Mouse (Mus musculus): ENCODE measurements around the gene Dok3. TPM values are rescaled to one million over a fixed set of nuclear protein-coding genes. Genes with fewer than 3 reads are reported as not detected.
A peak's percentile ranks its signal among the peaks of the same experiment; 100 is the strongest.

Gene Dok3
- polyA plus RNA-seq, 1 experiment: 15.9 TPM

DNA sequence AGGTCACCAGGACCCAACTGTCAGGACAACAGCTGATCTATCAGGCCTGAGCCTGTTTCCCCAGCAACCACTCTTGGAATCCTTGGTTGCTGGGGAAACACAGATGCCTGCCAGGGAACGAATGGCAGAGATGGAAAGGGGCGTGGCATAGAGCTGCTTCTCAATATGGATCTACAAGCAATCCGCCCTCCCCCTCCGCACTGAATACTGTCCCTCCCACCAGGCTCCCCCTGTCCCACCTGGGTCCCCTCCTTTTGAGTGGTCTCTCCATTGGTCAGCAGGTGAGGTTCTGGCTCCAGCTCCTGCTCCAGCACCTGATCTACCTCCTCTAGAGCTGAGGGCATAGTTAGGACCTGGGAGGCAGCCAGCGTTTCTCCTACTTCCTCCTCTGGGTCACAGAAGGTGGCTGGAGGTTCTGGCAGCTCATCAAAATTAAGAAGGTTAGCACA, 54.5 kb downstream of the Dok3 start:
- TF ChIP-seq CTCF (IDR thresholded peaks at IDR 0.05; ENCODE audit: borderline replicate concordance, extremely low read depth, insufficient read depth, insufficient read length): no peak
- TF ChIP-seq POLR2A (IDR thresholded peaks at IDR 0.05; ENCODE audit: borderline replicate concordance, extremely low read depth, insufficient read depth, insufficient read length, poor library complexity, severe bottlenecking): no peak
- DNase-seq (ENCODE audit: low read depth): peak; percentile 96

DNA sequence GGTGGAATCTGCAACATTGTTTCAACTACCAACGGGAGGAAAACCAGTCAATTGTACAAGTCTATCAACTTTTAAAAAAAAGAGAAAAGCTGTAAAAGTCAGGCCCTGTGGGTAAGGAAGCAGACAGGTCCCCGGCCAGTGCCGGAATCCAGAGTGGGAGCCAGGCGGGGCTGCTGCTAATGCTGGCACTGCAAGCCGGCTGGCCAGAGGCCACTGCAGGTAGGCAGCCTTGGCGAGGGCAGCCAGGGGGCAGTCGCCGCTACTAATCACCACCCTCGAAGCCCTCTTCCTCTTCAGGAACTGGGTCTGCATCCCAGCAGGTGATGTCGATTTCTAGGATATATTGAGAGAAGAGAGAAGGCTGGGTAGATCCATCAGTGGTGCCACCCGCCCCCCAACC, 55.1 kb downstream of the Dok3 start:
- TF ChIP-seq CTCF (IDR thresholded peaks at IDR 0.05; ENCODE audit: borderline replicate concordance, extremely low read depth, insufficient read depth, insufficient read length) (peak; percentile 16; the same call in 1 of the 2 replicates), POLR2A (IDR thresholded peaks at IDR 0.05; ENCODE audit: borderline replicate concordance, extremely low read depth, insufficient read depth, insufficient read length, poor library complexity, severe bottlenecking) (no peak)
- peak; percentile 34 for DNase-seq (ENCODE audit: low read depth)

Other genes with a start within 250 kb of the Dok3 start
- 237 and 255 TPM in 2 replicates for gene Prelid1, start 208.8 kb downstream of the Dok3 start, polyA plus RNA-seq (2012; rRNA removed)
- gene Rab24, start 207.3 kb downstream of the Dok3 start, polyA plus RNA-seq (2012; rRNA removed): 113 and 173 TPM in 2 replicates
- 22.3 and 48.5 TPM in 2 replicates for gene Mxd3, start 199.5 kb downstream of the Dok3 start, polyA plus RNA-seq (2012; rRNA removed)
- gene Lman2, start 166.5 kb downstream of the Dok3 start, polyA plus RNA-seq (2012; rRNA removed): 61.7 and 66.2 TPM in 2 replicates
- 0.51 and 0.69 TPM in 2 replicates for gene Rgs14, start 159.6 kb downstream of the Dok3 start, polyA plus RNA-seq (2012; rRNA removed)
- gene Slc34a1, start 131.1 kb downstream of the Dok3 start, polyA plus RNA-seq (2012; rRNA removed): 0.06 and 0.10 TPM in 2 replicates
- gene Pfn3, start 114.1 kb downstream of the Dok3 start, polyA plus RNA-seq (2012; rRNA removed): 0.51 and 0.66 TPM in 2 replicates
- 0.13 and 0.26 TPM in 2 replicates for gene F12, start 102.5 kb downstream of the Dok3 start, polyA plus RNA-seq (2012; rRNA removed)
- 79.6 and 92.1 TPM in 2 replicates for gene Grk6, start 84.2 kb downstream of the Dok3 start, polyA plus RNA-seq (2012; rRNA removed)
- gene Prr7, start 65.0 kb downstream of the Dok3 start, polyA plus RNA-seq (2012; rRNA removed): 75.5 and 77.4 TPM in 2 replicates
- 809 and 867 TPM in 2 replicates for gene Dbn1, start 41.2 kb downstream of the Dok3 start, polyA plus RNA-seq (2012; rRNA removed)
- 118 and 126 TPM in 2 replicates for gene Pdlim7, start 15.6 kb downstream of the Dok3 start, polyA plus RNA-seq (2012; rRNA removed)
- 92.4 and 109 TPM in 2 replicates for gene Ddx41, start 7.4 kb upstream of the Dok3 start, polyA plus RNA-seq (2012; rRNA removed)
- 161 and 190 TPM in 2 replicates for gene Fam193b, start 41.8 kb upstream of the Dok3 start, polyA plus RNA-seq (2012; rRNA removed)
- gene Tmed9, start 44.4 kb upstream of the Dok3 start, polyA plus RNA-seq (2012; rRNA removed): 98.7 and 99.3 TPM in 2 replicates
- 47.2 and 57.5 TPM in 2 replicates for gene B4galt7, start 70.6 kb upstream of the Dok3 start, polyA plus RNA-seq (2012; rRNA removed)
- gene Caml, start 93.7 kb upstream of the Dok3 start, polyA plus RNA-seq (2012; rRNA removed): 74.6 and 80.9 TPM in 2 replicates
- gene Ddx46, start 105.7 kb upstream of the Dok3 start, polyA plus RNA-seq (2012; rRNA removed): 46.6 and 52.7 TPM in 2 replicates
- 93.4 and 93.8 TPM in 2 replicates for gene B230219D22Rik, start 163.8 kb upstream of the Dok3 start, polyA plus RNA-seq (2012; rRNA removed)
- 73.0 and 73.1 TPM in 2 replicates for gene Txndc15, start 185.4 kb upstream of the Dok3 start, polyA plus RNA-seq (2012; rRNA removed)
- 12.6 and 17.5 TPM in 2 replicates for gene Pcbd2, start 198.1 kb upstream of the Dok3 start, polyA plus RNA-seq (2012; rRNA removed)

All from brain, embryonic 14.5 days (tissue).